Mouse (Mus musculus) Patski (cell line): ENCODE data around the gene Serpina1a. TPM values are rescaled to one million over a fixed set of nuclear protein-coding genes. Genes with fewer than 3 reads are reported as not detected.
"Not testable (repeated sequence)": the region's sequence is repeated elsewhere in the genome, so short reads cannot be mapped to it uniquely, and the experiment has no call there.

ENCODE experiments used
- ATAC-seq: fragments of 100-300 bp; one replicate; pipeline ENCODE4 v1.8.0; 2021
- CTCF ChIA-PET: fragments of 350-600 bp; sonication (Branson Sonifier 250); formaldehyde crosslinking; loops from one replicate; lab custom pipeline; 2022; ENCODE audit warnings: inconsistent platforms; lab: Charles Lee
- POLR2A ChIA-PET: fragments of 350-600 bp; sonication (Branson Sonifier 250); formaldehyde crosslinking; loops from one replicate; lab custom pipeline; 2022; ENCODE audit warnings: antibody characterized with exemption, inconsistent platforms; lab: Charles Lee
- DNase-seq: peaks from one replicate; pipeline ENCODE4 v3.0.0-alpha.2; 2011; ENCODE audit warnings: low read depth, low spot score
- H3K27me3 ChIP-seq: fragments of 371-371 bp; one replicate; pipeline ENCODE4 v1.5.1; 2021
- CTCF ChIP-seq: fragments of 100-300 bp; IDR thresholded peaks from one replicate; pipeline ENCODE4 v1.5.1; 2021
- in situ Hi-C: fragments of 300-500 bp; cut with MboI; formaldehyde crosslinking; loops from 3 replicates; pipeline ENCODE4 v1.11.1; 2018; ENCODE audit warnings: low pct_unique_long_range_greater_than_20kb, mixed read lengths
- polyA plus RNA-seq: library from polyadenylated mRNA; unstranded; gene quantifications from one replicate; pipeline ENCODE4 v1.2.3, GENCODE M21; 2021

The Serpina1a gene
- polyA plus RNA-seq = 0.05 TPM

DNA sequence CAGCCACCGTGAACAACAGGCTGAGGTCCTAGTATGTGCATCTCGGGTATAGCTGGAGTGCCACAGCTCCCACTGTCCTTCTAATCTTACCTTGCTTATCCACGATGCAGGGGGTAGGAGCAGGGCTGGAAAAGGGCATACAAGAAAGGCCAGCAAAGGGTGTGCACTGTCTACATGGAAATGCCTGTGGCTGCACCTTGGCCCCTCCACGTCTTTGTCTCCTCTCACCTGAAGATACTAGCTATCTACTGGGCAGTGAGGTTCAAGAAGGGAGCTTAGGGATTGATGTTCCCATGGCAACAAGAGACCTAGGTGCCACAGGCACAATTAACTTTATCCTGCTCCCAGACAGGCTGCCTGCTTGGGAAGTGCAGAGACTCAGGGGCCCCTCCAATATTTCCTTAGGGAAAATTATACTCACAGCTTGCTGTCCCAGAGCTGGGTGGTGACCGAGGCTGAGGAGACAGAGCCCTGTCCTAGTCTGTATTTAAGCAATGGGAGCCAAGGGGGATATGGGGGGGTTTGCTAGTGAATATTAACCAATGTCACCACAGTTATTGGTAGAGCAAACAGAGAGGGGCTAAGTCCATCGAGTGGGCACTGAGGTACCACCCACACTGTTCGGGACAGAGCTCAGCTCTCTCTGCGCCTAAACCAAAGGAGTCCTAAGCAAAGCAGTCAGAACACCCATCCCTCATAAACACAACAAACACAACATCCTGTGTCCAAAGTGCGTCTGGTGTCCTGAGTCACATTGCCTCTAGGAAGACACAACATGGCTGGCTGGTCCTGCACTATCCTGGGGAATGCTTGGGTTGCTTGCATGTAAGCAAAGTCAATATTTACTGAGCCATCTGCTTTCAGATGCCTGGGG lies at the start of gene Serpina1a:
TSS of gene Serpina1a (minus strand) at position 462 of the 874 bp plus-strand sequence.
- CTCF ChIA-PET, ATAC-seq, DNase-seq, in situ Hi-C loops, H3K27me3 ChIP-seq, POLR2A ChIA-PET: not testable (repeated sequence)

DNA sequence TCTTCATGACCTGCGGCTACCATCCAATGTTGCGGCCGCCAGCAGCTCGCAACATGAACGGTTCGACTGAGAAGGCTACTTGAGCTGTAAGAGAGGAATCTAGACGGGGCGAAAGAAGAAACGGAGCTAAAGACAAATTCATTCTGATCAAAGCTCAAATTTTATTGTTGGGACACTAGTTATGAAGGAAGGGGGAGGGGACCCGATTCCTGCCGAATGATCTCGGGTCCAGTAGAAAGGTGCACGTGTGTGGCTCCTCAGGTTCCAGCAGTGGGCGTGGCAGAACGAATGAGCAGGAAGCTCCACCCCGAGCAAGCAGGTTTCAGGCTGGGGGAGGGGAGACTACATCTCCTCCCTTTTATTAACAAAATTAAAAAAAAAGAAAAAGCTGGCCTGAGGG lies 45.8 kb upstream of the Serpina1a start:
- in situ Hi-C loops, ATAC-seq, H3K27me3 ChIP-seq, DNase-seq, CTCF ChIA-PET, POLR2A ChIA-PET: not testable (repeated sequence)

DNA sequence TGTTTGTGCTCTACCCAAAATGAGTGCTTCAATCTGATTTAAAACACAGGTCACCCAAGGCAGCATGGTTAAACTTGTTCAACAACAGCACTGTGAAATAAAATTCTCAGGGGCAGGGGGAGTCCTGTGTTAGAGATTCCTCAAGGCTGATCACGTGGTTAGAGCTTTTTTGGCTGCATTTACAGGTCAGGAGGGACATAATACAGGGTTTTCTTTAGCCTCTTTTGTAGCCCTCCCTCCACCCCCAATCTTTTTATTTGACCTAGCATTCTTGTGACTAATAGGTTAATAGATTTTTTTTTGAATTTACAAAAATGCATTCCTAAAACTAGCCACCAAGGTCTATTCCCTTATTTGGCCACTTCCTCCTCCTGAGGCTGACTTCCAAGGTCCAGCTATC lies 44.4 kb upstream of the Serpina1a start:
- not testable (repeated sequence) for ATAC-seq, H3K27me3 ChIP-seq

DNA sequence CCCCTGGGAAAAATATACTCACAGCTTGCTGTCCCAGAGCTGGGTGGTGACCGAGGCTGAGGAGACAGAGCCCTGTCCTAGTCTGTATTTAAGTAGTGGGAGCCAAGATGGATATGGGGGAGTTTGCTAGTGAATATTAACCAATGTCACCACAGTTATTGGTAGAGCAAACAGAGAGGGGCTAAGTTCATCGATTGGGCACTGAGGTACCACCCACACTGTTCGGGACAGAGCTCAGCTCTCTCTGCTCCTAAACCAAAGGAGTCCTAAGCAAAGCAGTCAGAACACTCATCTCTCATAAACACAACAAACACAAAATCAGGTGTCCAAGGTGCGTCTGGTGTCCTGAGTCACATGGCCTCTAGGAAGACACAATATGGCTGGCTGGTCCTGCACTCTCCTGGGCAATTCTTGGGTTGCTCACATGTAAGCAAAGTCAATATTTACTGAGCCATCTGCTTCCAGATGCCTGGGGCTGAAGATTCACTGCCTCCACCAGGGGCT lies 41.5 kb upstream of the Serpina1a start, which contains the start of gene Serpina1c:
TSS of gene Serpina1c (minus strand) at position 51 of the 504 bp plus-strand sequence.
- H3K27me3 ChIP-seq, CTCF ChIA-PET, in situ Hi-C loops, ATAC-seq, POLR2A ChIA-PET, DNase-seq: not testable (repeated sequence)

More for the DNA sequence above, 44.4 kb upstream of the Serpina1a start:
- DNase-seq, POLR2A ChIA-PET, in situ Hi-C loops, CTCF ChIA-PET: not testable (repeated sequence)

DNA sequence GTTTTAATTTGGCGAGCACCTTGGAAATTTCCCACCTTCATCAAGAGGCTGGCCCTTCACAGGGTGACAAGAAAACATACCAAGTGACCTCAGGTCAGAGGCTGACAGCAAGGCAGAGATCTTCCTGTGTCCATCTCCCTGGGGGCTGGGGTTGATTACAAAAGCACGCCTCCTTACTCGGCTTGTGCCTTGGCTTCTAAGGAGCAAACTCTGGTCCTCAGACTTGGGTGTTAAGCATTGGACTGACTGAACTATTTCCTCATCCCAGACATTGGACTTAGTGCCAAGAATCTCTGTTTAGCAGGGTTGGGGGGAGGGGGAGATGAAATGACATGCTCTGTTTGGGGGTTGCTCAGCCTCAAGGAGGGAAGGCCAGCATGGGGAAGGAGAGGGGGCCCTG lies 38.6 kb upstream of the Serpina1a start:
- CTCF ChIA-PET, DNase-seq, ATAC-seq, POLR2A ChIA-PET, in situ Hi-C loops, H3K27me3 ChIP-seq: not testable (repeated sequence)

DNA sequence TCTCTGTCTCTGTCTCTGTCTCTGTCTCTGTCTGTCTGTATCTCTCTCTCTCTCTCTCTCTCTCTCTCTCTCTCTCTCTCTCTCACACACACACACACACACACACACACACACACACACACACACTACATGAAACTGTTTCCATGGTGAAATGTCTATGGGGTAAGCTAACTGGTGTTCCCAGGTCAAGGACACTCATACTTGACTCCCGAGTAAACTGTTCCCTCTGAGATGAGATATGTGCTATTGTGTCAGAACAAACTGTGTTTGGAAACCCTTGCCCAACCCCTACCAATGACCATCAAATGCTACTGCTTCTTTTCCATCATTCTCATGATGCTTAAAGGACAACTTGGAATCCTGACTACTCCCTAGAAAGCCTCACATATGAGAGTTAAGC lies 3.5 kb upstream of the Serpina1a start:
- POLR2A ChIA-PET, ATAC-seq, DNase-seq, in situ Hi-C loops, CTCF ChIA-PET, H3K27me3 ChIP-seq: not testable (repeated sequence)

DNA sequence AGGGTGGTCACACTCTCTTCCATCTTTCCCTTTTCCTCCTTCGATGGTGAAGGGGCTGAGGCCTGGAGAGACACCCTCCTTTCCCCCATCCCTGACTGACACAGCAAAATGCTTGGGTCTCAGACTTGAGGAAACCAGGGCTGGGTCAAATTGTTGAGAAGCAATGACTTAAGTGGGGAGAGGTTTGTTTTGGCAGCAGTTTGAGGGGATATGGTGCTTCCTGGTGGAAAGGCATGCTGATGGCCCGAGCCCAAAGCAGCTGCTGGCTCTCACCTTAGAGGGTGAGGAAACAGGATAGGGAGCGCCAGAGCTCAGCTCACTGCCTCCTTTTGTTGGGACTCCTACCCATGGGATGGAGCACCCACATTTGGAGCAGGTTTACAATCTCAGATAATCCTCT lies 2.4 kb downstream of the Serpina1a start:
- CTCF ChIA-PET = no interaction called here
- no peak for DNase-seq
- TF ChIP-seq CTCF = no peak
- no peaks in the 10 kb centered on the region for H3K27me3 ChIP-seq
- POLR2A ChIA-PET = no interaction called here
- in situ Hi-C loops = no loop called here
- ATAC-seq = no peak

DNA sequence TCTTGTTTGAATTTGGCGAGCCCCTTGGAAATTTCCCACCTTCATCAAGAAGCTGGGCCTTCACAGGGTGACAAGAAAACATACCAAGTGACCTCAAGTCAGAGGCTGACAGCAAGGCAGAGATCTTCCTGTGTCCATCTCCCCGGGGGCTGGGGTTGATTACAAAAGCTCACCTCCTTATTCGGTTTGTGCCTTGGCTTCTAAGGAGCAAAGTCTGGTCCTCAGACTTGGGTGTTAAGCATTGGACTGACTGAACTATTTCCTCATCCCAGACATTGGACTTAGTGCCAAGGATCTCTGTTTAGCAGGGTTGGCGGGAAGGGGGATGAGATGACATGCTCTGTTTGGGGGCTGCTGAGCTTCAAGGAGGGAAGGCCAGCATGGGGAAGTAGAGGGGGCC lies 2.8 kb downstream of the Serpina1a start:
- POLR2A ChIA-PET, ATAC-seq, CTCF ChIA-PET, in situ Hi-C loops, DNase-seq, H3K27me3 ChIP-seq: not testable (repeated sequence)

DNA sequence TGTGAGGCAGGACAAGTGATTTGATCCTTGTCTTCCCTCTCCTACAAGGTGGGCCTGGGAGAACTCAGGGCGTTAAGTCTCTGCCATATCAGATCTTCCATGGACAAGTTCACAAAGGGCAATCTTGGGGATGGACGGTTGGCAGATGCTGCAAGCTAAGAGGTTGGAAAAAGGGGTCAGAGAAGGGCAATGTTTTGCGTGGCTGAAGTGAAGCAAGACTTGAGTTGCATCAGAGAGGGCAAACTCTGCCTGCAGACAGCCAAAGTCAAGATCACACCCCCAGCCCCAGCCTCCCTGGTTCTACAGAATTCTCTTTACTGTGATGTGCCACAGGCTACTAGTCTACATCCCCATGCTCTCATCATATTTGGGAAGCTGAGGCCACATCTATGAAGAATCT lies 3.8 kb downstream of the Serpina1a start:
- DNase-seq, in situ Hi-C loops: not testable (repeated sequence)

DNA sequence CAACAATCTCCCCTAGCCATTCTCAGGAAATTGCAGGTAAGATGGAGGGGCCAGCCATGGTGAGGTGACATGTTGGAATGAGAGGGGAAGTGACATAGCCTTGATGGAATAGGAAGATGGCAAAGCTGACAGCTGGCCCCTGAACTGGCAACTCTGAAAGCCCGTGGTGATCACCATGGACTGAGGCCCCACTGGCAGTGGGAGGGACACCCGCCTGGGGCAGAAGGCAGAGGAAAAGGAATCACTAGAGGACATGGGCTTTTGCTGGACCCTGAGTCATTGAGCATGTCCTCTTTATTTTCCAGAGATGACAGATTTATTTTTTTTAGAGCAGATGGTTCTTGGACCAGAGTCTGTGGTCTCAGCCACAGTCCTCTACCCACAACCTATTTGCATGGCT lies 10.3 kb downstream of the Serpina1a start:
- in situ Hi-C loops = not testable (repeated sequence)

More for the DNA sequence above, 3.8 kb downstream of the Serpina1a start:
- ATAC-seq, CTCF ChIA-PET, H3K27me3 ChIP-seq, POLR2A ChIA-PET: not testable (repeated sequence)

DNA sequence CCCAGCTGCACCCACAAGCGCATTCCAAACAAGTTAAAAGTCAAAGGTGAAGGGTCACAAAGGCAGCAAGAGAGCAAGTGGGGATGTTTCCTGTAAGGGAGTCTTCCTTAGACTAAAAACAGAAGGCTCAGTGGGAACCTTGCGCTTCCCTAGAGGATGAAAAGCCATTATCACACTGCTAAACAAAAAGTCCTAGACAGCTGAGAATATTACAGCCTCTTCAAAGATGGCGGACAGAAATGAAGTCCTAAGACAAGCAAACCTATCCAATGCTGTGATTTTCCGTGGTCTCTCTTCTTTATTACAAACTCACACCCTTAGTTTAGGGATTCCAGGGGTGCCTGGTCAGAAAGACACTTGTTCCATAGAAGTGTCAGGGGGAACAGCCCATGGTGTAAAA lies 33.1 kb downstream of the Serpina1a start, which contains the start of gene Serpina1b:
TSS of gene Serpina1b (minus strand) at position 101 of the 400 bp plus-strand sequence.
- DNase-seq, ATAC-seq, H3K27me3 ChIP-seq, in situ Hi-C loops, CTCF ChIA-PET, POLR2A ChIA-PET: not testable (repeated sequence)

More for the DNA sequence above, 10.3 kb downstream of the Serpina1a start:
- H3K27me3 ChIP-seq, ATAC-seq, CTCF ChIA-PET, POLR2A ChIA-PET, DNase-seq: not testable (repeated sequence)

DNA sequence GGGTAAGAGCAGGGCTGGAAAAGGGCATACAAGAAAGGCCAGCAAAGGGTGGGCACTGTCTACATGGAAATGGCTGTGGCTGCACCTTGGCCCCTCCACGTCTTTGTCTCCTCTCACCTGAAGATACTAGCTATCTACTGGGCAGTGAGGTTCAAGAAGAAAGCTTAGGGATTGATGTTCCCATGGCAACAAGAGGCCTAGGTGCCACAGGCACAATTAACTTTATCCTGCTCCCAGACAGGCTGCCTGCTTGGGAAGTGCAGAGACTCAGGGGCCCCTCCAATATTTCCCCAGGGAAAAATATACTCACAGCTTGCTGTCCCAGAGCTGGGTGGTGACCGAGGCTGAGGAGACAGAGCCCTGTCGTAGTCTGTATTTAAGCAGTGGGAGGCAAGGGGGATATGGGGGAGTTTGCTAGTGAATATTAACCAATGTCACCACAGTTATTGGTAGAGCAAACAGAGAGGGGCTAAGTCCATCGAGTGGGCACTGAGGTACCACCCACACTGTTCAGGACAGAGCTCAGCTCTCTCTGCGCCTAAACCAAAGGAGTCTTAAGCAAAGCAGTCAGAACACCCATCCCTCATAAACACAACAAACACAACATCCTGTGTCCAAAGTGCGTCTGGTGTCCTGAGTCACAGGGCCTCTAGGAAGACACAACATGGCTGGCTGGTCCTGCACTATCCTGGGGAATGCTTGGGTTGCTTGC lies 35.5 kb downstream of the Serpina1a start:
- ATAC-seq, CTCF ChIA-PET, POLR2A ChIA-PET, H3K27me3 ChIP-seq, DNase-seq, in situ Hi-C loops: not testable (repeated sequence)

DNA sequence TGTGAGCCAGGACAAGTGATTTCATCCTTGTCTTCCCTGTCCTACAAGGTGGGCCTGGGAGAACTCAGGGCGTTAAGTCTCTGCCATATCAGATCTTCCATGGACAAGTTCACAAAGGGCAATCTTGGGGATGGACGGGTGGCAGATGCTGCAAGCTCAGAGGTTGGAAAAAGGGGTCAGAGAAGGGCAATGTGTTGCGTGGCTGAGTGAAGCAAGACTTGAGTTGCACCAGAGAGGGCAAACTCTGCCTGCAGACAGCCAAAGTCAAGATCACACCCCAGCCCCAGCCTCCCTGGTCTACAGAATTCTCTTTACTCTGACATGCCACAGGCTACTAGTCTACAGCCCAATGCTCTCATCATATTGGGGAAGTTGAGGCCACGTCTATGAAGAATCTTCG lies 39.5 kb downstream of the Serpina1a start:
- DNase-seq, H3K27me3 ChIP-seq, POLR2A ChIA-PET, CTCF ChIA-PET, in situ Hi-C loops, ATAC-seq: not testable (repeated sequence)
